Mouse (Mus musculus): ENCODE data around the gene Ubap1l.

DNA sequence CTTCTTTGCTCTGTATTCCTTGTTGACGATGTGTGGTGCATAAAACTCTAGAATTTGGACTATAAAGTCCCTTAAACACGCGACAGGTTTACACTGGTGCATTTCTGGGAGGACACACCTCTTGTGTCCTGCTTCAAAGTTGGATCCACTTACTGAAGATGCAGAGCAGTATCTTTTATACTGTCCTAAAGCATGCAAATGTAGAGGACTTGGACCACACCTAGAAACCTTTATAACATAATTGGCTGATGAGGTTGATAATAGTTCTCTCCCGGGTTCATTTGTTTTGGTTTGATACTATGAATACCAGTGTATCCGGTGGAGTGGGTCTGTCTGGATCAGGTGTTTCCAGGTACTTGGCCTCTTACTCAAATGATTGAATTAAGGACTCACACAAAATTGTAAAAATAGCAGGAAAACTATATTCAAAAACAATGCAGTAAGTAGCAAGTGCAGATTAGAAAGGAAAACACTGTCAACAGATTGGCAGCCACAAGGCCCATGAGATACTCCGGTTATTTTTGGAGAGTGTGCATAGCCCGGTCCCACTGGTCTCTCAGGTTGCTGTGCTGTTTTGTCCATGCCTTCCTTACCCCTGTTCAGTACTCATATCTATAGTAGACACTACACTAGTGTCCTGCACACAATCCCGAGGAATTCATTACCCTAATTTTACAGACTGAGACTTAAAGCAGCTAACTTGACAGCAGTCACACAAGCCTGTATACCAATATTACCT lies 13.6 kb upstream of the Ubap1l start:
- TF ChIP-seq CTCF (conservative IDR thresholded peaks at IDR 0.05; ENCODE audit: low read length) (no peak), NANOG (IDR thresholded peaks at IDR 0.05; ENCODE audit: borderline replicate concordance, low read length) (no peak)

Data from E14TG2a.4 (cell line).